Mouse (Mus musculus): ENCODE measurements around the gene Selp.

Gene Selp

GRCm38 (mm10) chr1:164114947-164115493 is at the start of gene Selp:
Selp (plus strand) TSS chr1:164115264.
- DNase-seq, result no peak

DNA sequence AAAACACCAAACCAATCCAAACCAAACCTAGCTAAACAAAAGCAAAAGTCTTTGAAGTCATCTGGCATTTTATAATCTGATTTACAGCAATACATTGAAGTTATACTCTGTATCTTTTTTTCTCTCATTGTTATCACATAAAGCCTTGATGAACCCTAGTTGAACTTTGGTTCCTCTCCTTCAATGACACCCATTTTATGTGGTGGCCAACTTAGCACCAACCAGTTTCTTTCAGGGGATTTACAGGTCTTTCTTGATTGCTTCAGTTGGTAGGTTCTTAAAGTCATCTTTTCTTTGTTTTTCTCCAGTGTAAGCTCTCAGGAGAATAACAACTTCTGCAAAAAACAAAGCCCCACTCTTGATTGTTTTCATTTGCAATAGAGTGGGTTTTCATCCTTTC is 45.8 kb upstream of the Selp start:
- no peak for DNase-seq

GRCm38 (mm10) chr1:164070461-164070860 is 44.6 kb upstream of the Selp start:
- DNase-seq, result no peak

- DNase-seq, result peak; percentile 31
Observed at GRCm38 (mm10) chr1:164071111-164071510, 44.0 kb upstream of the Selp start.

- no peak for DNase-seq
Observed at GRCm38 (mm10) chr1:164072001-164072400, 43.1 kb upstream of the Selp start.

- DNase-seq, result no peak
Observed at GRCm38 (mm10) chr1:164073091-164073490, 42.0 kb upstream of the Selp start.

GRCm38 (mm10) chr1:164073803-164074202 is 41.3 kb upstream of the Selp start:
- no peak for DNase-seq

DNA sequence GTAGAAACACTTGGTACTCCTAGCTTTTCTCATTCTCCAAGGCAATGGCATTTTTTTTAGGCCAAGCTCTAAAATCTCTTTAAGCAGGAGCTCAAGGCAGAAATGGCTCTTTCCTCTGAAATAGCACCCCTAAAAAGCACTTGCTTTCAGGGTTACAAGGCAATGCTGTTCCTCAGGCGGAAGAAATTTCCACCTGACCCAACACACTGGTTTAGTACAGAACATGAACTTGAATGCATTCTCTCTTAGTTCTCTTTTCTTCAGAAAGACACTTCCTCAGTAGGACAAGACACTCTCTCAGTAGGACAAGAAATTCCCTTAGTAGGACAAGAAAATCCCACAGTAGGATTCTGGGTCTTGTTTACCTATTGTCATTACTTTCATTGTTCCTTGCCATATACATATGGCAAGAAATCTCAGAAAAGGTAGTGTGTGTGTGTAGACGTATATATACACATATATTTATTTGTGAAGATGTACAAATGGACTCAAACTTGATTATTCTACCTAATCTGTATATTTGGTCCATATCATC is 40.4 kb upstream of the Selp start:
- DNase-seq, result no peak

DNA sequence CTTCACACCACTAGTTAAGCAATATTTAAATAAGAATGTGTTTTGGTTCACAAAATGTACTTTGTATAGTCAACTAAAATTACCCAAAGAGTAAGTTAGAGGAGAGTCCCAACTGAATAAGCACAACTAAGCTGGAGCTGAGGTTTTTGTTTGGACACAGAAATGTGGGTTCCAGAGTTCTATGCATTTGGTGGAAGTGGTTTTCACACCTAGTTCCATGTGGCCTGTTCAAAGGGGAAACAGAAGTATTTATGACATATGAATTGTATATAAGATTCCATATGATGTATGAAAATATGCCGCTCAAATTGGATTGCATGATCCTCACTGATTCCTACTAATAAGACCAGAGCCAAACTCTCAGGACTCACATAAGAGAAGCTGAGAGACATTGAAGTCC is 39.6 kb upstream of the Selp start:
- no peak for DNase-seq

- no peak for DNase-seq
Observed at GRCm38 (mm10) chr1:164076441-164076840, 38.6 kb upstream of the Selp start.

GRCm38 (mm10) chr1:164077031-164077430 is 38.0 kb upstream of the Selp start:
- DNase-seq, result peak; percentile 23

GRCm38 (mm10) chr1:164078323-164078741 is 36.7 kb upstream of the Selp start:
- DNase-seq, result peak; percentile 42

- no peak for DNase-seq
Observed at GRCm38 (mm10) chr1:164079091-164079490, 36.0 kb upstream of the Selp start.

- DNase-seq, result no peak
Observed at GRCm38 (mm10) chr1:164083046-164083445, 32.0 kb upstream of the Selp start.

DNA sequence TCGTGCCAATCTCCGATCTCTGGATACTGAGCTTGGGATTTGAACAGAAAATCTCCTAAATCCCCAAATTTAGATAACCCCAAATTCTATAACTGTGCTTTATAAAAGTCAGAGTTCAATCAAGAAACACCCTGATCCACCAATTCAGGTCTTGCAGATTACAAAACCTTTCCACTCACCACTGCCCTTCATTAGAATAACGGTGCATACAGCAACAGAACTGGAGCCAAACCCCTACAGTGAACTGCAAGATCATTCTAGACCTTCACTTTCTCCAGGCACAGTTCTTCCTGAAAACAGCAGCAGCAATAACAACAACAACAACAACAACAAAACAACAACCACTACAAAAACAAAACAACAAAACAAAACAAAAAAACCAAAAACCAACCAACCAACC is 28.3 kb upstream of the Selp start:
- no peak for DNase-seq

DNA sequence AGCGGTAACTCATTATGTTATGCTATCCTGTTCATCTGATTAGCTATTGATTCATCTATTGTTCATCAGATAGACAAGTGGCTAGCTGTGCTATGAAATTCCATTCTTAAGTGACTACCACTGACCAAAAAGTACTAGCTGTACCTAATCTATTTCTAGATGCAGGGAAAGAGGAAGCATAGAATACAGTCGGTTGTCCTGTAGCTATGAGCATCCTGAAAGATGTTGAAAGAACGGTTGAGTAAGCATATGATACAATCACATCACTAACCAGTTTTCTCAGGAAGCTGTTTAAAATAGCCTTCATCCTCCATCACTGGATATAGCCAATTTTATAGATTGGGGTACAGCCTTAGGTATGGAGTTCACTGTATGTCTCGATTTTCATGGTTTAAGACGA is 27.2 kb upstream of the Selp start:
- no peak for DNase-seq

GRCm38 (mm10) chr1:164096780-164097179 is 18.3 kb upstream of the Selp start:
- no peak for DNase-seq

DNA sequence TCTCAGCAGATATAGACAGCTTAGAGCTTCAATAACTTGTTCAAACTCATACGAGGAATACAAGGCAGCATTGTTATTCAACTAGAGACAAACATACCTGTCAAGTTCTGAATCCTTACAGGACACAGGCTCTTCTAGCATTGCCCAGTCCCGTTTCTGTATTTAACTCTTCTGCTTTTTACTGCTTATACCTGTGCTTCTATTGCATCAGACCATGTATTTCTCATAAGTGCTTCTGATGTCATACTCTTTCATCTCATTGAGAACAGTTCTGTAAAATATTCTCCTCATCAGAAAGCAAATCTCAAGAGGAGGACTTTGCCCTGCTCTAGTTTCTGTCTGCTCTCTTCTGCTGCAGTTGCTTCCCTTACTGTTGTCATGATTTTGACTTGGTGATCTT is 17.2 kb upstream of the Selp start:
- no peak for DNase-seq

DNA sequence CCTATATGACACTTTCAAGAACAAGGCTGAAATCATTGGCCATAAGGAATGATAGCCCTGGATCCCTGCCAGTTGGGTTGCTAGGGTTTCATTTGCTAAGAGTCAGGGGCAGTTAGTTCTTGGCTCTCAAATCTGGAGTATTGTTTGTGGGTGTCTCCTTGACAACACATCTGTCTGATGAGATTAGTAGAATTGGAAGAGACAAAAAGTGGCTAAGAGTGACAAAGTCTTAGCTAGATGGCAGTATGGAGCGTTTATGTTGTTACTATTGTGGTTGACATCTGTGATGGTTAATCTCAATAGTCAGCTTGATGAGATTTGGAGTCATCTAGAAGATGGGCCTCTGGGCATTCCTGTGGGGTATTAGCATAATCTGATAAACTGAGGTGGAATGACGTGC is 16.7 kb upstream of the Selp start:
- DNase-seq, result no peak

DNA sequence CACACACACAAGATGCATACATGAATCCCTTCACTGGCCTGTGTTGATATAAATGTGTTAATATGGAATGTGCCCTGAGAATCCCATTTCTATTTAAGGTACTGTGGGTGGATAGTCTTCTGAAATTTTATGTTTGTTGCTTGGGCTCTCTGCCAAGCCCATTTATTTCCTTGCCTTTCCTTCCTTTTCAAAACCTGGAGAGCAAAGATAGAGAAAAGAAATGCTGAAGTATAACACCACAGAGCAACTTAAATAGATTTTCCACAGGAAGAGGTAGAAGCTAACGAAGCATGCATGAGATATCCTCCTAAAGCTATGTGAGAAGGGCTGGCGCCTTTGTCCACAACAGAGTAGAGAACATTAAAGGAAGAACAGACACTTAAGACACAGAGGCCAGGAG is 5.3 kb upstream of the Selp start:
- DNase-seq, result no peak

- DNase-seq, result no peak
Observed at GRCm38 (mm10) chr1:164110591-164111329, 4.3 kb upstream of the Selp start.

DNA sequence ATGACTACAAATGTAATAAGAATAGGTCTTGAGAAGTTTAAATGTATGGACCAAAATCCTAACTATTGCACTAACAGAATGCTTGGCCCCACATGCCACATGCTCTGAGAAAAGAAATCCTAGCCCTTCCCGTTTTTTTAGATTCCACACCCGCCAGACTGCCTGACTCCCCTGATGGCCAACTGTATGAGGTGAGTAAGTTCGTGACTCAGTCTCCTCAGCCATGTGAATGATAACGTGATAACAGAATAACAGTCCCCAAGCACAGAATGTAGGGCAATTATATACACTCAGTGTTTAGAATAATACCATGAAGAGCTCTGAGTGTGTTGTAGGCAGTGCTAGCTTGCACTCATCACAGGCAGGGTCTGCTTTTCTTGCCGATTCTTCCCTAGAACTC is 784 bp upstream of the Selp start:
- no peak for DNase-seq

- no peak for DNase-seq
Observed at GRCm38 (mm10) chr1:164115647-164116046, 583 bp downstream of the Selp start.

- no peak for DNase-seq
Observed at GRCm38 (mm10) chr1:164117869-164118268, 2.8 kb downstream of the Selp start.

All from lung, postnatal 36 days (tissue).